Mouse (Mus musculus): Measurements from ENCODE around the gene Gm17324. TPM values are rescaled to one million over a fixed set of nuclear protein-coding genes. Genes with fewer than 3 reads are reported as not detected.

Gene Gm17324
- polyA plus RNA-seq, 1 experiment from 2014 or later, result 0.17 TPM

DNA sequence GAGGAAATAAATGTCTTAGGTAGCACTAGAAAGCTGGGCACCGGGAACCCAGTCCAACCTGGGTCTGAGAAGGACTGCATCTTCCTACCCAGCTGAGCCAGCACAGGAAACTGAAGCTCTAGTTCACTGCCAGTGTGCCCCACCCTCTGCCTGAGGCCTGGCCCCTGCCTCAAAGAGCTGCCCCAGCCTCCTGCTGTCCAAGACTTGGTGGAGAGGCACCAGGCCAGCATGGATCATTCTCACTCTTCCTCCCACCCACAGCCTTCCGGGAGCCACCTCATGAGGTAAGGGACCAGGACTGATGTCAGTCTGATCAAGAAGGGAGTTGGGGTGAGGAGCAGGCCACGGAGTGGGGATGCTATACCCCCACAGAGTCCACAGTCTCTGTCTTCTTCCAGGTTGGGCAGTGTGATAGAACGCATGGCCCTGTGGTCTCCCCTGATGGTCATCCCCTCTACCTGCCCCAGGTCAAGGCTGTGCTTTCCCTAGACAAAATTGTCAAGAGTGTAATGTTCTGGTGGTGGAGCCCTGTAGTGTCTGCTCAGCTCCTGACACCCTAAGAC lies 19.6 kb downstream of the Gm17324 start:
- Histone ChIP-seq H3K27me3 (replicated peaks; ENCODE audit: control insufficient read depth, insufficient read depth, low read length) (no peaks in the 10 kb centered on the region), H3K9ac (ENCODE audit: low read depth, low read length) (no peak overlapping the region), H3K4me3 (ENCODE audit: low read depth, low read length) (no peak overlapping the region), H3K27ac (ENCODE audit: low read depth, low read length) (no peak overlapping the region), H3K36me3 (ENCODE audit: control insufficient read depth, insufficient read depth) (peaks cover 6% of the 10 kb centered on the region; the same call in 1 of the 2 replicates), H3K4me1 (replicated peaks; ENCODE audit: control insufficient read depth, insufficient read depth, low read length) (no peaks in the 10 kb centered on the region), H3K9me3 (ENCODE audit: control insufficient read depth) (no peaks in the 10 kb centered on the region), H3K4me2 (replicated peaks; ENCODE audit: low read depth) (no peak overlapping the region)
- TF ChIP-seq CTCF (IDR thresholded peaks at IDR 0.05; ENCODE audit: low read depth), result no peak
- ATAC-seq, result no peak
- 83% methylated on average over 4 of the region's 4 CpGs for WGBS

DNA sequence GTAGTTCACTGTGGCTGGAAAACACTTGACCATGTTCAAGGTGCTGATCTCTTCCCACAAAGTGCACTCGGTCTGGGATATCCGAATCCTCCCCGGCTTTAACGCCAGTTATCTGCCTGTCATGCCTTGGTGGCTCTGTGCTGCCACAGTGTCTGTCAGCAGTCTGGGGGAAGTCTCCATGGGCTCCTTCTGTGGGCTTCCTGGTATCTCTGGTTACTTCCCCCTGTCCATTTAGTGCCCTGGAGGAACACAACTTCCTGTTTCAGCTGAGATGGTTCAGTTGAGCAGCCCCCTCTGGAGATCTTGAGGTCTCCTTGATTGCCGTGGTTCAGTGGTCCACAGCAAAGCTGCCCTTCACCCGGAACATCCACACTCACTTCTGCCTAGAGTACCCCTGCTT lies 20.4 kb downstream of the Gm17324 start:
- Histone ChIP-seq H3K4me3 (ENCODE audit: low read depth, low read length) (no peak overlapping the region), H3K9ac (ENCODE audit: low read depth, low read length) (no peak overlapping the region), H3K27me3 (replicated peaks; ENCODE audit: control insufficient read depth, insufficient read depth, low read length) (no peaks in the 10 kb centered on the region), H3K36me3 (ENCODE audit: control insufficient read depth, insufficient read depth) (0 out of 2 replicates have a peak, but pooled peaks cover 6% of the 10 kb centered on the region), H3K9me3 (ENCODE audit: control insufficient read depth) (no peaks in the 10 kb centered on the region), H3K4me1 (replicated peaks; ENCODE audit: control insufficient read depth, insufficient read depth, low read length) (no peaks in the 10 kb centered on the region), H3K27ac (ENCODE audit: low read depth, low read length) (no peak overlapping the region), H3K4me2 (replicated peaks; ENCODE audit: low read depth) (no peak overlapping the region)
- no peak for ATAC-seq
- TF ChIP-seq CTCF (IDR thresholded peaks at IDR 0.05; ENCODE audit: low read depth), result no peak
- 90% methylated on average over 6 of the region's 6 CpGs for WGBS

DNA sequence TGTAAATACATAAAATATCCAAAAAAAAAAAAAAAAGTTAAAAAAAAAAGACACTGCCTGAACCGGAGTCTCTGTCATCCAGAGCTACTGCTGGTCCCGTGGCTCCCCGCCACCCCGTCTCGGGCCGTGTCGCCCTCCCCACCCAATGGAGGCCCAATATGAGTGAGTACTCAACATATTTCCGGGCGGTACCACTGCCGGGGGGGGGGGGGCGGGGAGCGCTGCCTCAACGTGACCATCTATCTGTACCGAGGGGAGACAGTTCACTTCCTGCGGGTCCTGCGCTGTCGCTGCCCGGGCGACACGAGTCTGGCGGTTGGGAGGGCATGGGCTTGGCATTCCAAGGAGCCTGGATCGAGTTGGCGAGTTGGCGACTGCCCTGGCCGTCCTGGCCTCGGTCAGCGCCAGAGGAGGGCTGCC lies 21.2 kb downstream of the Gm17324 start:
- H3K27ac ChIP-seq (ENCODE audit: low read depth, low read length), result no peak overlapping the region
- ATAC-seq, result no peak
- no peak overlapping the region for H3K9ac ChIP-seq (ENCODE audit: low read depth, low read length)
- peak overlapping the region; percentile 28; the same call in 1 of the 2 replicates for H3K4me3 ChIP-seq (ENCODE audit: low read depth, low read length)
- no peaks in the 10 kb centered on the region for H3K9me3 ChIP-seq (ENCODE audit: control insufficient read depth)
- no peak for TF ChIP-seq CTCF (IDR thresholded peaks at IDR 0.05; ENCODE audit: low read depth)
- peak overlapping the region; percentile 66 for H3K4me2 ChIP-seq (replicated peaks; ENCODE audit: low read depth)
- H3K27me3 ChIP-seq (replicated peaks; ENCODE audit: control insufficient read depth, insufficient read depth, low read length), result no peaks in the 10 kb centered on the region
- WGBS, result 25% methylated on average over 20 of the region's 27 CpGs
- H3K36me3 ChIP-seq (ENCODE audit: control insufficient read depth, insufficient read depth), result 0 out of 2 replicates have a peak, but pooled peaks cover 4% of the 10 kb centered on the region
- H3K4me1 ChIP-seq (replicated peaks; ENCODE audit: control insufficient read depth, insufficient read depth, low read length), result no peaks in the 10 kb centered on the region

DNA sequence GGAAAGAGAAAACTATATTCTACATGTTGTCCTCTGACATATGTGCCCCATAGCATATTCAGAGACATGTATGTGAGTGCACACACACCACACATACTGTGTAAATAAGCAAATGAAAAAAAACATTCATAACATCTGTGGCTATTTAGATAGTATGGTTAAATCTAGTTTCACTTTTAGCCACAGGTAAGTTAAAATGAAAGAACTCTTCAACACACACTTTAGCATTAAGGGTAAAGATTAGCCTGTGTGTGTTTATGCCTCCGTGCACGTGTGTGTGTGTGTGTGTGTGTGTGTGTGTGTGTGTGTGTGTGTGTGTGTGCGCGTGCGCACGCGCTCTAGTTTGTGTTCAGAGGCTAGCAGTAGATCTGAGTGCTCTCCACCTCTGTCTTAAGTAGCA lies 47.0 kb downstream of the Gm17324 start:
- no peak for TF ChIP-seq CTCF (IDR thresholded peaks at IDR 0.05; ENCODE audit: low read depth)
- no peak overlapping the region for H3K27ac ChIP-seq (ENCODE audit: low read depth, low read length)
- peaks cover 5% of the 10 kb centered on the region for H3K27me3 ChIP-seq (replicated peaks; ENCODE audit: control insufficient read depth, insufficient read depth, low read length)

DNA sequence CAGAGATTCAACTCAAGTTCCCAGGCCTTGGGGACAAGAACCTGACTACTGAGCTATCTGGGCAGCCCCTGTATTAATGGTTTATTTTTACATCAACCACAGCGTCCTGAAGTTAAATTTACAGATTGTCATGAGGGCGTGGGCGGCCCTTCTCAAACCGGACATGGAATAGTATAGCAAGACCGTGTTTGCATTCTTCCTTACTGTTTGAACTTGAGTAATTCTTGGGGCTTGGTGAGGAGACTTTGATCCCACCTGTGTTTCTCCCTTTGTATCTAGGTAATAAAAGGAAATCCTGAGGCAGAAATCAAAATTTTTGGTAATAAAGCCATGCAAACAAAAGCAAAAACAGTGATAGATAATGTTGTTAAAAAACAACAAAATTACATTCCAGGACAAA lies 48.0 kb downstream of the Gm17324 start:
- H3K9me3 ChIP-seq (ENCODE audit: control insufficient read depth), result no peaks in the 10 kb centered on the region
- H3K4me2 ChIP-seq (replicated peaks; ENCODE audit: low read depth), result no peak overlapping the region
- H3K9ac ChIP-seq (ENCODE audit: low read depth, low read length), result no peak overlapping the region
- no peaks in the 10 kb centered on the region for H3K36me3 ChIP-seq (ENCODE audit: control insufficient read depth, insufficient read depth)
- peaks cover 15% of the 10 kb centered on the region for H3K27me3 ChIP-seq (replicated peaks; ENCODE audit: control insufficient read depth, insufficient read depth, low read length)
- ATAC-seq, result no peak
- 42% methylated on average over 5 of the region's 5 CpGs for whole genome bisulfite sequencing
- H3K4me3 ChIP-seq (ENCODE audit: low read depth, low read length), result no peak overlapping the region
- H3K27ac ChIP-seq (ENCODE audit: low read depth, low read length), result no peak overlapping the region
- TF ChIP-seq CTCF (IDR thresholded peaks at IDR 0.05; ENCODE audit: low read depth), result no peak
- no peaks in the 10 kb centered on the region; the same call in 1 of the 2 replicates for H3K4me1 ChIP-seq (replicated peaks; ENCODE audit: control insufficient read depth, insufficient read depth, low read length)

More for the DNA sequence above, 47.0 kb downstream of the Gm17324 start:
- H3K9me3 ChIP-seq (ENCODE audit: control insufficient read depth), result no peaks in the 10 kb centered on the region
- H3K4me1 ChIP-seq (replicated peaks; ENCODE audit: control insufficient read depth, insufficient read depth, low read length), result no peaks in the 10 kb centered on the region
- no peak for ATAC-seq
- H3K4me3 ChIP-seq (ENCODE audit: low read depth, low read length), result no peak overlapping the region
- H3K4me2 ChIP-seq (replicated peaks; ENCODE audit: low read depth), result no peak overlapping the region
- H3K9ac ChIP-seq (ENCODE audit: low read depth, low read length), result no peak overlapping the region
- WGBS, result 80% methylated on average over 7 of the region's 7 CpGs
- H3K36me3 ChIP-seq (ENCODE audit: control insufficient read depth, insufficient read depth), result no peaks in the 10 kb centered on the region

Small RNAs within 50 kb of the gene (microRNA-seq; reads per million reads assigned to microRNA genes)
- not detected for gene Gm26377

Other genes starting within 250 kb of the Gm17324 start
- 94.0 and 129 TPM in 2 replicates for gene Gsta1, start 218.1 kb downstream of the Gm17324 start, polyA plus RNA-seq (2015; fragmentation: Nextera tagmentation; extraction: Ambion mirVana)
- 66.1 and 82.0 TPM in 2 replicates for gene Gm3776, start 191.7 kb downstream of the Gm17324 start, polyA plus RNA-seq (2015; fragmentation: Nextera tagmentation; extraction: Ambion mirVana)
- gene Gm10639, start 158.9 kb downstream of the Gm17324 start, polyA plus RNA-seq (2015; fragmentation: Nextera tagmentation; extraction: Ambion mirVana), result 0.69 and 0.70 TPM in 2 replicates
- not detected in 2 replicates for gene Omt2a, start 134.0 kb downstream of the Gm17324 start, polyA plus RNA-seq (2015; fragmentation: Nextera tagmentation; extraction: Ambion mirVana)
- gene Omt2b, start 121.2 kb downstream of the Gm17324 start, polyA plus RNA-seq (2015; fragmentation: Nextera tagmentation; extraction: Ambion mirVana), result not detected in 2 replicates
- 94.5 and 130 TPM in 2 replicates for gene Gsta2, start 93.0 kb downstream of the Gm17324 start, polyA plus RNA-seq (2015; fragmentation: Nextera tagmentation; extraction: Ambion mirVana)
- gene Dppa5a, start 80.6 kb downstream of the Gm17324 start, polyA plus RNA-seq (2015; fragmentation: Nextera tagmentation; extraction: Ambion mirVana), result not detected in 2 replicates
- 0.47 and 0.51 TPM in 2 replicates for gene Ooep, start 70.1 kb downstream of the Gm17324 start, polyA plus RNA-seq (2015; fragmentation: Nextera tagmentation; extraction: Ambion mirVana)
- gene Ddx43, start 53.0 kb downstream of the Gm17324 start, polyA plus RNA-seq (2015; fragmentation: Nextera tagmentation; extraction: Ambion mirVana), result 0.05 and 0.10 TPM in 2 replicates
- gene Cgas, start 5.5 kb downstream of the Gm17324 start, polyA plus RNA-seq (2015; fragmentation: Nextera tagmentation; extraction: Ambion mirVana), result 0.96 and 1.1 TPM in 2 replicates
- 8.2 and 8.4 TPM in 2 replicates for gene Mto1, start 578 bp downstream of the Gm17324 start, polyA plus RNA-seq (2015; fragmentation: Nextera tagmentation; extraction: Ambion mirVana)
- 1,954 and 2,041 TPM in 2 replicates for gene Eef1a1, start 40.4 kb upstream of the Gm17324 start, polyA plus RNA-seq (2015; fragmentation: Nextera tagmentation; extraction: Ambion mirVana)
- 250 and 313 TPM in 2 replicates for gene Slc17a5, start 139.3 kb upstream of the Gm17324 start, polyA plus RNA-seq (2015; fragmentation: Nextera tagmentation; extraction: Ambion mirVana)
- 1.8 and 2.1 TPM in 2 replicates for gene Cd109, start 166.8 kb upstream of the Gm17324 start, polyA plus RNA-seq (2015; fragmentation: Nextera tagmentation; extraction: Ambion mirVana)

All from intestine, postnatal 0 days (tissue).